In genomic region chr3:65117365-65117764, GRCm38 (mm10) we compare ENCODE assay signal across 21 mouse cellular contexts. TPM values are rescaled to one million over a fixed set of nuclear protein-coding genes. Genes with fewer than 3 reads are reported as not detected.
A peak's percentile ranks its signal among the peaks of the same experiment; 100 is the strongest.
DNase-seq lines count a peak whose midpoint lies in the region; ATAC-seq and TF ChIP-seq lines count a peak whose summit lies in the region.
"Had no signal": no experiment of that assay in that cellular context is flagged by ENCODE, and none has a peak within 500 bp of the region (broad histone marks: within the 10 kb centered on the region; RNA-seq: fewer than 3 reads in every experiment).

No protein-coding gene starts in this region.

- H3K4me3 ChIP-seq in cerebellum, adult 2 months (replicated peaks; ENCODE audit: insufficient read depth, low read depth, low read length), result no peak overlapping the region
- no peak overlapping the region for H3K4me3 ChIP-seq in limb, embryonic 12.5 days (replicated peaks)
- no peak overlapping the region for H3K4me3 ChIP-seq in limb, embryonic 10.5 days
- H3K4me3 ChIP-seq in limb, embryonic 14.5 days (replicated peaks; ENCODE audit: low read length), result no peak overlapping the region
- H3K4me3 ChIP-seq: embryonic facial prominence, embryonic 10.5 days; erythroblast, embryonic 14.5 days; forebrain, embryonic 10.5 days; heart, adult 2 months; heart, embryonic 15.5 days; hindbrain, embryonic 13.5 days had no signal

- no peak for TF ChIP-seq POLR2A in cerebellum, adult 2 months (IDR thresholded peaks at IDR 0.05; ENCODE audit: borderline replicate concordance, insufficient read depth, low read length)
- no peak for TF ChIP-seq POLR2A in limb, embryonic 14.5 days (IDR thresholded peaks at IDR 0.05; ENCODE audit: borderline replicate concordance, extremely low read depth, insufficient read depth, insufficient read length)

- peak; percentile 23 to 25 for DNase-seq in cerebellum, adult 2 months
- DNase-seq in cerebellum, postnatal 36 days, result no peak
- DNase-seq in limb, embryonic 10.5 days (ENCODE audit: low spot score), result no peak
- DNase-seq in cerebellum, adult 9-11 months, result peak; percentile 23
- DNase-seq in limb, embryonic 14.5 days (ENCODE audit: low spot score), result no peak
- DNase-seq in adrenal gland, postnatal 4 days (ENCODE audit: low spot score in 2 of 2), result no peak
- DNase-seq: adrenal gland, adult 8-10 months; adrenal gland, postnatal 36 days; gastrocnemius, postnatal 10 days; heart, adult 2 months; heart, postnatal 14 days; kidney, adult 11 months had no signal

- ATAC-seq in limb, embryonic 12.5 days (ENCODE audit: insufficient number of reproducible peaks, insufficient read depth, low FRiP score, low TSS enrichment, low read depth), result no peak
- peak; percentile 41; the same call in 1 of the 2 replicates for ATAC-seq in limb, embryonic 14.5 days (ENCODE audit: low FRiP score, low read depth)
- ATAC-seq: forebrain, embryonic 14.5 days; hindbrain, postnatal 0 days had no signal

- no peak overlapping the region for H3K9ac ChIP-seq in limb, embryonic 12.5 days (replicated peaks)
- H3K9ac ChIP-seq in limb, embryonic 14.5 days (ENCODE audit: low read depth, low read length, severe bottlenecking), result no peak overlapping the region
- H3K9ac ChIP-seq: heart, embryonic 15.5 days; hindbrain, embryonic 13.5 days had no signal

- 0 out of 2 replicates have a peak, but pooled peaks cover 3% of the 10 kb centered on the region for H3K9me3 ChIP-seq in limb, embryonic 12.5 days
- H3K9me3 ChIP-seq in limb, embryonic 10.5 days (replicated peaks), result no peaks in the 10 kb centered on the region
- H3K9me3 ChIP-seq in limb, embryonic 14.5 days (ENCODE audit: control insufficient read depth, low read length), result no peaks in the 10 kb centered on the region
- H3K9me3 ChIP-seq: forebrain, embryonic 10.5 days; heart, embryonic 15.5 days; hindbrain, embryonic 13.5 days had no signal

- TF ChIP-seq CTCF in cerebellum, adult 2 months (IDR thresholded peaks at IDR 0.05; ENCODE audit: borderline replicate concordance, insufficient read depth, low read depth, low read length), result no peak

- peak overlapping the region; percentile 1; the same call in 1 of the 2 replicates for H3K27ac ChIP-seq in cerebellum, adult 2 months (ENCODE audit: insufficient read depth, low read length)
- H3K27ac ChIP-seq in limb, embryonic 12.5 days, result peak overlapping the region; percentile 67; the same call in 1 of the 2 replicates
- H3K27ac ChIP-seq in limb, embryonic 10.5 days, result no peak overlapping the region
- H3K27ac ChIP-seq in limb, embryonic 14.5 days (replicated peaks; ENCODE audit: low read depth, low read length), result no peak overlapping the region; the same call in 1 of the 2 replicates
- H3K27ac ChIP-seq: embryonic facial prominence, embryonic 10.5 days; forebrain, embryonic 10.5 days; heart, adult 2 months; heart, embryonic 15.5 days; hindbrain, embryonic 13.5 days; hindbrain, postnatal 0 days had no signal

- 39% methylated on average over 8 of the region's 8 CpGs for WGBS in cerebellum, adult 2 months
- 55% methylated on average over 8 of the region's 8 CpGs for WGBS in limb, embryonic 12.5 days
- 79% methylated on average over 8 of the region's 8 CpGs for WGBS in limb, embryonic 10.5 days
- WGBS in limb, embryonic 14.5 days, result 42% methylated on average over 8 of the region's 8 CpGs

- no peak overlapping the region for H3K4me2 ChIP-seq in limb, embryonic 12.5 days
- no peak overlapping the region for H3K4me2 ChIP-seq in limb, embryonic 14.5 days (replicated peaks; ENCODE audit: low read depth, low read length, severe bottlenecking)
- H3K4me2 ChIP-seq: heart, embryonic 11.5 days; heart, embryonic 15.5 days; hindbrain, embryonic 13.5 days had no signal

- H3K4me1 ChIP-seq in cerebellum, adult 2 months (ENCODE audit: control insufficient read depth, insufficient read depth, low read length), result peaks cover 7% of the 10 kb centered on the region; the same call in 1 of the 2 replicates
- H3K4me1 ChIP-seq in limb, embryonic 12.5 days (replicated peaks), result peaks cover 10% of the 10 kb centered on the region; the same call in 1 of the 2 replicates
- peaks cover 6% of the 10 kb centered on the region; the same call in 1 of the 2 replicates for H3K4me1 ChIP-seq in limb, embryonic 10.5 days
- peaks cover 10% of the 10 kb centered on the region for H3K4me1 ChIP-seq in limb, embryonic 14.5 days (ENCODE audit: control insufficient read depth, insufficient read depth, low read length)
- H3K4me1 ChIP-seq: embryonic facial prominence, embryonic 10.5 days; forebrain, embryonic 10.5 days; heart, embryonic 15.5 days; hindbrain, embryonic 13.5 days had no signal

- H3K36me3 ChIP-seq in limb, embryonic 12.5 days, result no peaks in the 10 kb centered on the region
- no peaks in the 10 kb centered on the region for H3K36me3 ChIP-seq in limb, embryonic 10.5 days
- H3K36me3 ChIP-seq in limb, embryonic 14.5 days (ENCODE audit: control insufficient read depth, insufficient read depth, low read length), result no peaks in the 10 kb centered on the region
- H3K36me3 ChIP-seq: embryonic facial prominence, embryonic 10.5 days; forebrain, embryonic 10.5 days; heart, embryonic 15.5 days; hindbrain, embryonic 13.5 days had no signal

- no peaks in the 10 kb centered on the region for H3K27me3 ChIP-seq in cerebellum, adult 2 months (ENCODE audit: control insufficient read depth, insufficient read depth, low read length)
- no peaks in the 10 kb centered on the region for H3K27me3 ChIP-seq in limb, embryonic 12.5 days
- H3K27me3 ChIP-seq in limb, embryonic 10.5 days (ENCODE audit: low read depth, poor library complexity, severe bottlenecking), result no peaks in the 10 kb centered on the region
- no peaks in the 10 kb centered on the region for H3K27me3 ChIP-seq in limb, embryonic 14.5 days (ENCODE audit: control insufficient read depth, insufficient read depth, low read length)
- H3K27me3 ChIP-seq: heart, embryonic 15.5 days; hindbrain, embryonic 13.5 days had no signal

RNA-seq across cellular contexts. Expression of gene Kcnab1, which starts 8.2 kb away (rescaled TPM):
- 106 TPM in 2 replicates for polyA plus RNA-seq in cerebellum, adult 2 months (2012; rRNA removed)
- 8.5 and 8.6 TPM in 2 replicates for polyA plus RNA-seq in limb, embryonic 12.5 days (2016; fragmentation: Nextera tagmentation; extraction: Ambion mirVana)
- polyA plus RNA-seq in limb, embryonic 10.5 days (2016; fragmentation: Nextera tagmentation; extraction: Ambion mirVana), result 2.1 and 2.5 TPM in 2 replicates
- 4.0 and 4.2 TPM in 2 replicates for polyA plus RNA-seq in limb, embryonic 14.5 days (2012; rRNA removed)
- 9.2 and 10.4 TPM in 2 replicates for polyA plus RNA-seq in limb, embryonic 14.5 days (2014; fragmentation: Nextera tagmentation; extraction: Ambion mirVana)
- total RNA-seq in adrenal gland, postnatal 4 days (2021), result 1 to 10 TPM; 3.3 to 3.5 TPM
- polyA plus RNA-seq: erythroblast, embryonic 14.5 days had no signal

Comparison
In these comparisons a context has a peak if more than half of its experiments do, and no peak if none do; other contexts are left out.
1. DNase-seq: peak in cerebellum, adult 2 months (2 of 2) and cerebellum, adult 9-11 months (single experiment); none in cerebellum, postnatal 36 days (0 of 2), limb, embryonic 10.5 days (single experiment), limb, embryonic 14.5 days (single experiment) and adrenal gland, postnatal 4 days (0 of 2).
2. H3K27ac ChIP-seq: peak in cerebellum, adult 2 months (single experiment) and limb, embryonic 12.5 days (single experiment); none in limb, embryonic 10.5 days (single experiment) and limb, embryonic 14.5 days (single experiment).